Mouse (Mus musculus) MEL (cell line): Measurements from ENCODE around the gene Ctc1. TPM values are rescaled to one million over a fixed set of nuclear protein-coding genes. Genes with fewer than 3 reads are reported as not detected.

Experiments used
- DNase-seq: peaks from one replicate; pipeline ENCODE4 v3.0.0; 2011; ENCODE audit warnings: low read depth, low spot score
- H3K27ac ChIP-seq: 2 replicates; pipeline ENCODE4 v1.5.1; 2012; ENCODE audit warnings: low read depth, mild to moderate bottlenecking, control low read depth, low read length, moderate library complexity; ENCODE audit not compliant: control insufficient read depth
- H3K27me3 ChIP-seq, 2 experiments: fragments of 150-350 bp in 1 of 2; sonication (generic) in 1 of 2; 2 replicates each; pipeline ENCODE4 v1.6.1; 2012; ENCODE audit warnings: low read length in 2 of 2, mild to moderate bottlenecking in 2 of 2, improper control_type of control experiment in 1 of 2, moderate library complexity in 1 of 2; ENCODE audit not compliant: insufficient read depth in 2 of 2, control insufficient read depth in 1 of 2
- H3K36me3 ChIP-seq, 2 experiments: 2 replicates each; pipeline ENCODE4 v1.6.1; 2012 to 2014; ENCODE audit warnings: low read length in 2 of 2, improper control_type of control experiment in 1 of 2, inconsistent platforms in 1 of 2, mild to moderate bottlenecking in 1 of 2; ENCODE audit not compliant: insufficient read depth in 2 of 2, control insufficient read depth in 1 of 2
- H3K4me1 ChIP-seq, 2 experiments: fragments of 150-350 bp in 1 of 2; sonication (generic) in 1 of 2; 2 replicates each; pipeline ENCODE4 v1.6.1; 2012; ENCODE audit warnings: low read length in 2 of 2, improper control_type of control experiment in 1 of 2, mild to moderate bottlenecking in 1 of 2; ENCODE audit not compliant: insufficient read depth in 2 of 2, control insufficient read depth in 1 of 2
- H3K4me3 ChIP-seq, 2 experiments: fragments of 150-350 bp in 1 of 2; sonication (generic) in 1 of 2; 2 replicates each; pipeline ENCODE4 v1.5.1; 2012; ENCODE audit warnings: low read depth in 2 of 2, low read length in 2 of 2, mild to moderate bottlenecking in 2 of 2, moderate library complexity in 2 of 2, control low read depth in 1 of 2, improper control_type of control experiment in 1 of 2; ENCODE audit not compliant: control insufficient read depth in 1 of 2, insufficient read depth in 1 of 2
- H3K79me2 ChIP-seq: 2 replicates; pipeline ENCODE4 v1.6.1; 2012; ENCODE audit warnings: mild to moderate bottlenecking, low read length, moderate library complexity; ENCODE audit not compliant: control insufficient read depth, poor library complexity, insufficient read depth
- H3K9ac ChIP-seq: 2 replicates; pipeline ENCODE4 v1.6.1; 2012; ENCODE audit warnings: low read depth, mild to moderate bottlenecking, control low read depth, low read length, moderate library complexity; ENCODE audit not compliant: control insufficient read depth, poor library complexity, severe bottlenecking
- H3K9me3 ChIP-seq: fragments of 150-350 bp; sonication (generic); replicated peaks from 2 replicates; pipeline ENCODE4 v1.6.1; 2012; ENCODE audit warnings: mild to moderate bottlenecking, low read length, improper control_type of control experiment, moderate library complexity; ENCODE audit not compliant: insufficient read depth
- CHD2 ChIP-seq: IDR thresholded peaks from 2 replicates; pipeline ENCODE4 v1.6.1; 2011; ENCODE audit warnings: low read length, improper control_type of control experiment
- E2F4 ChIP-seq: IDR thresholded peaks from 2 replicates; pipeline ENCODE4 v1.6.1; 2011; ENCODE audit warnings: low read depth, low read length, improper control_type of control experiment, borderline replicate concordance
- GATA1 ChIP-seq: IDR thresholded peaks from 2 replicates; pipeline ENCODE4 v1.6.1; 2011; ENCODE audit warnings: low read depth, low read length, improper control_type of control experiment
- MAFK ChIP-seq: IDR thresholded peaks from 2 replicates; pipeline ENCODE4 v1.6.1; 2011; ENCODE audit warnings: low read depth, mild to moderate bottlenecking, low read length, improper control_type of control experiment, borderline replicate concordance
- MEF2A ChIP-seq: IDR thresholded peaks from 2 replicates; pipeline ENCODE4 v1.6.1; 2014; ENCODE audit warnings: low read depth, mild to moderate bottlenecking, inconsistent platforms, low read length, improper control_type of control experiment; ENCODE audit not compliant: poor library complexity, insufficient replicate concordance, severe bottlenecking; ENCODE audit errors: extremely low read depth
- NELFE ChIP-seq: IDR thresholded peaks from 2 replicates; pipeline ENCODE4 v1.6.1; 2011; ENCODE audit warnings: low read depth, low read length, improper control_type of control experiment
- POLR2A ChIP-seq, 2 experiments: IDR thresholded peaks; 2 replicates each; pipeline ENCODE4 v1.6.1; 2011 to 2012; ENCODE audit warnings: low read length in 2 of 2, mild to moderate bottlenecking in 2 of 2, control low read depth in 1 of 2, improper control_type of control experiment in 1 of 2, low read depth in 1 of 2, moderate library complexity in 1 of 2; ENCODE audit not compliant: control insufficient read depth in 1 of 2, insufficient read depth in 1 of 2, poor library complexity in 1 of 2
- POLR2AphosphoS2 ChIP-seq: IDR thresholded peaks from 2 replicates; pipeline ENCODE4 v1.6.1; 2011; ENCODE audit warnings: low read length, improper control_type of control experiment
- POLR2AphosphoS5 ChIP-seq: IDR thresholded peaks from 2 replicates; pipeline ENCODE4 v1.6.1; 2012; ENCODE audit warnings: low read depth, borderline replicate concordance, mild to moderate bottlenecking, inconsistent platforms, low read length, moderate library complexity, mixed read lengths
- SMC3 ChIP-seq: IDR thresholded peaks from 2 replicates; pipeline ENCODE4 v1.6.1; 2011; ENCODE audit warnings: low read depth, low read length, improper control_type of control experiment
- TAL1 ChIP-seq: IDR thresholded peaks from 2 replicates; pipeline ENCODE4 v1.6.1; 2012; ENCODE audit warnings: mild to moderate bottlenecking, inconsistent platforms, low read length, moderate library complexity, mixed read lengths
- TBP ChIP-seq: IDR thresholded peaks from 2 replicates; pipeline ENCODE4 v1.8.0; 2011; ENCODE audit warnings: low read depth, low read length, improper control_type of control experiment
- USF2 ChIP-seq, 2 experiments: IDR thresholded peaks; 2 replicates each; pipeline ENCODE4 v1.6.1; 2011 to 2012; ENCODE audit warnings: improper control_type of control experiment in 2 of 2, low read length in 2 of 2, borderline replicate concordance in 1 of 2, inconsistent platforms in 1 of 2, low read depth in 1 of 2, mild to moderate bottlenecking in 1 of 2; ENCODE audit not compliant: insufficient read depth in 1 of 2
- polyA plus RNA-seq, 2 experiments: library from polyadenylated mRNA; stranded (reverse) in 1 of 2; unstranded in 1 of 2; fragments of >175 nt in 1 of 2; fragments of >200 nt in 1 of 2; gene quantifications; 2 replicates each; pipeline versions ENCODE4 v1.2.1 to v1.2.4; 2012; ENCODE audit warnings: low replicate concordance in 2 of 2, low read depth in 1 of 2; ENCODE audit not compliant: insufficient read length in 2 of 2, insufficient read depth in 1 of 2, missing spikeins in 1 of 2
- total RNA-seq: library from RNA; depleted of rRNA; stranded (reverse); fragments of 300-350 nt; gene quantifications from 2 replicates; pipeline ENCODE4 v1.2.3, GENCODE M21; 2012

The Ctc1 gene
- total and polyA plus RNA-seq, 3 experiments, result 16.0 to 59.1 TPM; not detected in 1

GRCm38 (mm10) chr11:69073951-69074775 is 58.5 kb downstream of the Ctc1 start:
- peak overlapping the region; percentile 1; the same call in 1 of the 2 replicates for H3K27ac ChIP-seq
- peaks cover 0 to 3% of the 10 kb centered on the region in 2 experiments; a peak in 1 of 4 replicates for H3K36me3 ChIP-seq
- H3K4me1 ChIP-seq, result peaks cover 0 to 13% of the 10 kb centered on the region in 2 experiments; a peak in 3 of 4 replicates
- no peaks in the 10 kb centered on the region for H3K9me3 ChIP-seq
- TF ChIP-seq SMC3 (0 out of 2 replicates have a peak, but pooled peaks have one; percentile 3), MAFK (no peak)
- no peak overlapping the region for H3K4me3 ChIP-seq
- H3K27me3 ChIP-seq, result no peaks in the 10 kb centered on the region
- peaks cover 5% of the 10 kb centered on the region; the same call in 1 of the 2 replicates for H3K79me2 ChIP-seq
- peak; percentile 38 for DNase-seq
- H3K9ac ChIP-seq, result no peak overlapping the region; the same call in 1 of the 2 replicates

- peaks cover 0 to 14% of the 10 kb centered on the region in 2 experiments; a peak in 3 of 4 replicates for H3K4me1 ChIP-seq
- H3K27ac ChIP-seq, result no peak overlapping the region
- peaks cover 5% of the 10 kb centered on the region; the same call in 1 of the 2 replicates for H3K79me2 ChIP-seq
These were observed 59.0 kb downstream of the Ctc1 start for GRCm38 (mm10) chr11:69074776-69075069.

GRCm38 (mm10) chr11:69075764-69076479 is 60.2 kb downstream of the Ctc1 start:
- peaks cover 0 to 3% of the 10 kb centered on the region in 2 experiments; a peak in 1 of 4 replicates for H3K36me3 ChIP-seq
- H3K4me1 ChIP-seq, result peaks cover 0 to 12% of the 10 kb centered on the region in 2 experiments; a peak in 3 of 4 replicates
- H3K9me3 ChIP-seq, result no peaks in the 10 kb centered on the region
- TF ChIP-seq POLR2A (IDR thresholded peaks at IDR 0.05; ENCODE audit: control insufficient read depth in 1 of 2, insufficient read depth in 1 of 2, low read depth in 1 of 2, low read length in 2 of 2, poor library complexity in 1 of 2), result no peak
- no peak for TF ChIP-seq TBP
- TF ChIP-seq E2F4, result no peak
- no peak for TF ChIP-seq POLR2AphosphoS5
- TF ChIP-seq CHD2, result no peak
- TF ChIP-seq NELFE, result no peak
- TF ChIP-seq USF2 (IDR thresholded peaks at IDR 0.05; ENCODE audit: borderline replicate concordance in 1 of 2, insufficient read depth in 1 of 2, low read depth in 1 of 2, low read length in 2 of 2), result no peak
- no peak for TF ChIP-seq POLR2AphosphoS2
- no peak for TF ChIP-seq GATA1
- TF ChIP-seq TAL1, result no peak
- TF ChIP-seq MEF2A, result no peak
- H3K27ac ChIP-seq, result no peak overlapping the region
- DNase-seq, result no peak
- H3K79me2 ChIP-seq, result peaks cover 3% of the 10 kb centered on the region; the same call in 1 of the 2 replicates
- no peak overlapping the region for H3K4me3 ChIP-seq
- H3K27me3 ChIP-seq, result no peaks in the 10 kb centered on the region
- no peak overlapping the region for H3K9ac ChIP-seq

More at GRCm38 (mm10) chr11:69074776-69075069, 59.0 kb downstream of the Ctc1 start:
- H3K27me3 ChIP-seq, result no peaks in the 10 kb centered on the region
- H3K9me3 ChIP-seq, result no peaks in the 10 kb centered on the region
- no peak for TF ChIP-seq POLR2A (IDR thresholded peaks at IDR 0.05; ENCODE audit: control insufficient read depth in 1 of 2, insufficient read depth in 1 of 2, low read depth in 1 of 2, low read length in 2 of 2, poor library complexity in 1 of 2)
- TF ChIP-seq SMC3, result no peak
- peak; percentile 69; the same call in 1 of the 2 replicates for TF ChIP-seq TBP
- peaks cover 0 to 3% of the 10 kb centered on the region in 2 experiments; a peak in 1 of 4 replicates for H3K36me3 ChIP-seq
- H3K4me3 ChIP-seq, result no peak overlapping the region
- DNase-seq, result no peak
- H3K9ac ChIP-seq, result no peak overlapping the region
